Mouse (Mus musculus): ENCODE measurements at regions not wholly inside any gene's neighbourhood (a gene's known extent, or its start where the extent isn't known, plus 50 kb on each side); places are given as distances from the start of the nearest gene placed in this dataset.

- Histone ChIP-seq H3K9me3 (ENCODE audit: control insufficient read depth, low read length) (no peaks in the 10 kb centered on the region), H3K36me3 (ENCODE audit: control insufficient read depth, insufficient read depth, low read length) (no peaks in the 10 kb centered on the region), H3K27me3 (replicated peaks; ENCODE audit: control insufficient read depth, insufficient read depth, low read length) (no peaks in the 10 kb centered on the region), H3K27ac (ENCODE audit: low read depth, low read length) (no peak overlapping the region), H3K4me3 (ENCODE audit: low read depth, low read length) (no peak overlapping the region), H3K9ac (ENCODE audit: low read depth, low read length) (no peak overlapping the region), H3K4me2 (no peak overlapping the region), H3K4me1 (replicated peaks; ENCODE audit: control insufficient read depth, insufficient read depth, low read length) (no peaks in the 10 kb centered on the region)
- DNase-seq (ENCODE audit: low spot score) (no peak), ATAC-seq (replicated peaks; ENCODE audit: low FRiP score) (no peak)
- 69% methylated on average over 4 of the region's 4 CpGs for WGBS
These were observed 176.0 kb downstream of the Brinp2 start for GRCm38 (mm10) chr1:158180095-158180494.

- no peaks in the 10 kb centered on the region for H3K4me1 ChIP-seq (replicated peaks; ENCODE audit: control insufficient read depth, insufficient read depth, low read length)
- DNase-seq (ENCODE audit: low spot score) (no peak), ATAC-seq (replicated peaks; ENCODE audit: low FRiP score) (no peak)
- no peak overlapping the region for H3K9ac ChIP-seq (ENCODE audit: low read depth, low read length)
- no peak overlapping the region for H3K27ac ChIP-seq (ENCODE audit: low read depth, low read length)
- WGBS: 68% methylated on average over 1 of the region's 1 CpGs
- H3K4me3 ChIP-seq (ENCODE audit: low read depth, low read length): no peak overlapping the region
- no peaks in the 10 kb centered on the region for H3K9me3 ChIP-seq (ENCODE audit: control insufficient read depth, low read length)
- no peaks in the 10 kb centered on the region for H3K36me3 ChIP-seq (ENCODE audit: control insufficient read depth, insufficient read depth, low read length)
- no peak overlapping the region for H3K4me2 ChIP-seq
- H3K27me3 ChIP-seq (replicated peaks; ENCODE audit: control insufficient read depth, insufficient read depth, low read length): no peaks in the 10 kb centered on the region
These were observed 174.8 kb downstream of the Brinp2 start for GRCm38 (mm10) chr1:158181296-158181695.

- no peak overlapping the region for H3K27ac ChIP-seq (ENCODE audit: low read depth, low read length)
- no peaks in the 10 kb centered on the region for H3K9me3 ChIP-seq (ENCODE audit: control insufficient read depth, low read length)
- no peak overlapping the region for H3K4me2 ChIP-seq
- H3K27me3 ChIP-seq (replicated peaks; ENCODE audit: control insufficient read depth, insufficient read depth, low read length): no peaks in the 10 kb centered on the region
- no peak overlapping the region for H3K4me3 ChIP-seq (ENCODE audit: low read depth, low read length)
- H3K9ac ChIP-seq (ENCODE audit: low read depth, low read length): no peak overlapping the region
- DNase-seq (ENCODE audit: low spot score) (no peak), ATAC-seq (replicated peaks; ENCODE audit: low FRiP score) (no peak)
- WGBS: 67% methylated on average over 8 of the region's 8 CpGs
- no peaks in the 10 kb centered on the region for H3K36me3 ChIP-seq (ENCODE audit: control insufficient read depth, insufficient read depth, low read length)
- no peaks in the 10 kb centered on the region for H3K4me1 ChIP-seq (replicated peaks; ENCODE audit: control insufficient read depth, insufficient read depth, low read length)
These were observed 168.5 kb downstream of the Brinp2 start for GRCm38 (mm10) chr1:158187651-158188050.

GRCm38 (mm10) chr1:158192841-158193551 is 163.1 kb downstream of the Brinp2 start:
- no peaks in the 10 kb centered on the region for H3K36me3 ChIP-seq (ENCODE audit: control insufficient read depth, insufficient read depth, low read length)
- no peak for ATAC-seq (replicated peaks; ENCODE audit: low FRiP score)
- no peaks in the 10 kb centered on the region for H3K9me3 ChIP-seq (ENCODE audit: control insufficient read depth, low read length)
- no peak overlapping the region for H3K4me2 ChIP-seq
- H3K27ac ChIP-seq (ENCODE audit: low read depth, low read length): no peak overlapping the region
- 64% methylated on average over 12 of the region's 12 CpGs for WGBS
- H3K4me1 ChIP-seq (replicated peaks; ENCODE audit: control insufficient read depth, insufficient read depth, low read length): no peaks in the 10 kb centered on the region
- no peaks in the 10 kb centered on the region for H3K27me3 ChIP-seq (replicated peaks; ENCODE audit: control insufficient read depth, insufficient read depth, low read length)
- no peak for DNase-seq (ENCODE audit: low spot score)
- H3K4me3 ChIP-seq (ENCODE audit: low read depth, low read length): no peak overlapping the region
- H3K9ac ChIP-seq (ENCODE audit: low read depth, low read length): no peak overlapping the region

GRCm38 (mm10) chr1:158193968-158194565 is 162.1 kb downstream of the Brinp2 start:
- H3K27ac ChIP-seq (ENCODE audit: low read depth, low read length): no peak overlapping the region
- no peak overlapping the region for H3K4me3 ChIP-seq (ENCODE audit: low read depth, low read length)
- no peaks in the 10 kb centered on the region for H3K27me3 ChIP-seq (replicated peaks; ENCODE audit: control insufficient read depth, insufficient read depth, low read length)
- H3K9me3 ChIP-seq (ENCODE audit: control insufficient read depth, low read length): no peaks in the 10 kb centered on the region
- no peak overlapping the region for H3K4me2 ChIP-seq
- H3K9ac ChIP-seq (ENCODE audit: low read depth, low read length): no peak overlapping the region
- DNase-seq (ENCODE audit: low spot score): no peak
- H3K4me1 ChIP-seq (replicated peaks; ENCODE audit: control insufficient read depth, insufficient read depth, low read length): no peaks in the 10 kb centered on the region
- WGBS: 72% methylated on average over 12 of the region's 12 CpGs
- no peak for ATAC-seq (replicated peaks; ENCODE audit: low FRiP score)
- H3K36me3 ChIP-seq (ENCODE audit: control insufficient read depth, insufficient read depth, low read length): no peaks in the 10 kb centered on the region

All from liver, embryonic 11.5 days (tissue).